Mouse (Mus musculus) MEL (cell line): ENCODE measurements around the gene Igf2bp2. TPM values are rescaled to one million over a fixed set of nuclear protein-coding genes. Genes with fewer than 3 reads are reported as not detected.

Experiments
- DNase-seq: peaks from one replicate; pipeline ENCODE4 v3.0.0; 2011; ENCODE audit warnings: low read depth, low spot score
- H3K27ac ChIP-seq: 2 replicates; pipeline ENCODE4 v1.5.1; 2012; ENCODE audit warnings: low read depth, mild to moderate bottlenecking, control low read depth, low read length, moderate library complexity; ENCODE audit not compliant: control insufficient read depth
- H3K27me3 ChIP-seq, 2 experiments: fragments of 150-350 bp in 1 of 2; sonication (generic) in 1 of 2; 2 replicates each; pipeline ENCODE4 v1.6.1; 2012; ENCODE audit warnings: low read length in 2 of 2, mild to moderate bottlenecking in 2 of 2, improper control_type of control experiment in 1 of 2, moderate library complexity in 1 of 2; ENCODE audit not compliant: insufficient read depth in 2 of 2, control insufficient read depth in 1 of 2
- H3K36me3 ChIP-seq, 2 experiments: 2 replicates each; pipeline ENCODE4 v1.6.1; 2012 to 2014; ENCODE audit warnings: low read length in 2 of 2, improper control_type of control experiment in 1 of 2, inconsistent platforms in 1 of 2, mild to moderate bottlenecking in 1 of 2; ENCODE audit not compliant: insufficient read depth in 2 of 2, control insufficient read depth in 1 of 2
- H3K4me1 ChIP-seq, 2 experiments: fragments of 150-350 bp in 1 of 2; sonication (generic) in 1 of 2; 2 replicates each; pipeline ENCODE4 v1.6.1; 2012; ENCODE audit warnings: low read length in 2 of 2, improper control_type of control experiment in 1 of 2, mild to moderate bottlenecking in 1 of 2; ENCODE audit not compliant: insufficient read depth in 2 of 2, control insufficient read depth in 1 of 2
- H3K4me3 ChIP-seq, 2 experiments: fragments of 150-350 bp in 1 of 2; sonication (generic) in 1 of 2; 2 replicates each; pipeline ENCODE4 v1.5.1; 2012; ENCODE audit warnings: low read depth in 2 of 2, low read length in 2 of 2, mild to moderate bottlenecking in 2 of 2, moderate library complexity in 2 of 2, control low read depth in 1 of 2, improper control_type of control experiment in 1 of 2; ENCODE audit not compliant: control insufficient read depth in 1 of 2, insufficient read depth in 1 of 2
- H3K79me2 ChIP-seq: 2 replicates; pipeline ENCODE4 v1.6.1; 2012; ENCODE audit warnings: mild to moderate bottlenecking, low read length, moderate library complexity; ENCODE audit not compliant: control insufficient read depth, poor library complexity, insufficient read depth
- H3K9ac ChIP-seq: 2 replicates; pipeline ENCODE4 v1.6.1; 2012; ENCODE audit warnings: low read depth, mild to moderate bottlenecking, control low read depth, low read length, moderate library complexity; ENCODE audit not compliant: control insufficient read depth, poor library complexity, severe bottlenecking
- H3K9me3 ChIP-seq: fragments of 150-350 bp; sonication (generic); replicated peaks from 2 replicates; pipeline ENCODE4 v1.6.1; 2012; ENCODE audit warnings: mild to moderate bottlenecking, low read length, improper control_type of control experiment, moderate library complexity; ENCODE audit not compliant: insufficient read depth
- BHLHE40 ChIP-seq: IDR thresholded peaks from 2 replicates; pipeline ENCODE4 v1.6.1; 2012; ENCODE audit warnings: low read depth, mild to moderate bottlenecking, inconsistent platforms, low read length, improper control_type of control experiment, borderline replicate concordance
- CHD1 ChIP-seq: IDR thresholded peaks from 2 replicates; pipeline ENCODE4 v1.6.1; 2012; ENCODE audit warnings: low read depth, mild to moderate bottlenecking, inconsistent platforms, low read length, improper control_type of control experiment
- CHD2 ChIP-seq: IDR thresholded peaks from 2 replicates; pipeline ENCODE4 v1.6.1; 2011; ENCODE audit warnings: low read length, improper control_type of control experiment
- CTCF ChIP-seq, 3 experiments: IDR thresholded peaks in 2 of 3; conservative IDR thresholded peaks in 1 of 3; 2 replicates each; pipeline ENCODE4 v1.5.1; 2011 to 2012; ENCODE audit warnings: low read length in 3 of 3, low read depth in 2 of 3, mild to moderate bottlenecking in 2 of 3, improper control_type of control experiment in 1 of 3, inconsistent platforms in 1 of 3, mixed read lengths in 1 of 3, moderate library complexity in 1 of 3; ENCODE audit not compliant: control insufficient read depth in 1 of 3, insufficient read depth in 1 of 3, poor library complexity in 1 of 3, severe bottlenecking in 1 of 3
- E2F4 ChIP-seq: IDR thresholded peaks from 2 replicates; pipeline ENCODE4 v1.6.1; 2011; ENCODE audit warnings: low read depth, low read length, improper control_type of control experiment, borderline replicate concordance
- ELF1 ChIP-seq: IDR thresholded peaks from 2 replicates; pipeline ENCODE4 v1.6.1; 2014; ENCODE audit warnings: low read depth, mild to moderate bottlenecking, inconsistent platforms, low read length, improper control_type of control experiment, moderate library complexity
- EP300 ChIP-seq, 2 experiments: IDR thresholded peaks; 2 replicates each; pipeline ENCODE4 v1.6.1; 2011; ENCODE audit warnings: improper control_type of control experiment in 2 of 2, low read length in 2 of 2, low read depth in 1 of 2, mild to moderate bottlenecking in 1 of 2
- ETS1 ChIP-seq: IDR thresholded peaks from 2 replicates; pipeline ENCODE4 v1.6.1; 2012; ENCODE audit warnings: low read depth, mild to moderate bottlenecking, inconsistent platforms, low read length, improper control_type of control experiment, moderate library complexity
- GABPA ChIP-seq: IDR thresholded peaks from 2 replicates; pipeline ENCODE4 v1.6.1; 2012; ENCODE audit warnings: low read depth, mild to moderate bottlenecking, inconsistent platforms, low read length, improper control_type of control experiment, moderate library complexity
- HCFC1 ChIP-seq: IDR thresholded peaks from 2 replicates; pipeline ENCODE4 v1.6.1; 2012; ENCODE audit warnings: low read depth, mild to moderate bottlenecking, inconsistent platforms, low read length, improper control_type of control experiment, moderate library complexity
- JUND ChIP-seq: IDR thresholded peaks from 2 replicates; pipeline ENCODE4 v1.6.1; 2011; ENCODE audit warnings: low read depth, mild to moderate bottlenecking, improper control_type of control experiment, low read length
- KAT2A ChIP-seq: conservative IDR thresholded peaks from 2 replicates; pipeline ENCODE4 v1.6.1; 2012; ENCODE audit warnings: low read depth, low read length, improper control_type of control experiment, inconsistent platforms
- MAFK ChIP-seq: IDR thresholded peaks from 2 replicates; pipeline ENCODE4 v1.6.1; 2011; ENCODE audit warnings: low read depth, mild to moderate bottlenecking, low read length, improper control_type of control experiment, borderline replicate concordance
- MAZ ChIP-seq: IDR thresholded peaks from 2 replicates; pipeline ENCODE4 v1.6.1; 2012; ENCODE audit warnings: low read depth, mild to moderate bottlenecking, inconsistent platforms, low read length, improper control_type of control experiment
- MEF2A ChIP-seq: IDR thresholded peaks from 2 replicates; pipeline ENCODE4 v1.6.1; 2014; ENCODE audit warnings: low read depth, mild to moderate bottlenecking, inconsistent platforms, low read length, improper control_type of control experiment; ENCODE audit not compliant: poor library complexity, insufficient replicate concordance, severe bottlenecking; ENCODE audit errors: extremely low read depth
- MXI1 ChIP-seq: IDR thresholded peaks from 2 replicates; pipeline ENCODE4 v1.6.1; 2011; ENCODE audit warnings: mild to moderate bottlenecking, low read depth, low read length, improper control_type of control experiment
- MYB ChIP-seq: IDR thresholded peaks from 2 replicates; pipeline ENCODE4 v1.6.1; 2011; ENCODE audit warnings: mild to moderate bottlenecking, low read depth, low read length, improper control_type of control experiment
- MYC ChIP-seq: IDR thresholded peaks from 2 replicates; pipeline ENCODE4 v1.6.1; 2011; ENCODE audit warnings: low read depth, mild to moderate bottlenecking, low read length, improper control_type of control experiment, moderate library complexity
- NELFE ChIP-seq: IDR thresholded peaks from 2 replicates; pipeline ENCODE4 v1.6.1; 2011; ENCODE audit warnings: low read depth, low read length, improper control_type of control experiment
- NRF1 ChIP-seq: IDR thresholded peaks from 2 replicates; pipeline ENCODE4 v1.6.1; 2014; ENCODE audit warnings: low read depth, mild to moderate bottlenecking, inconsistent platforms, low read length, improper control_type of control experiment, moderate library complexity; ENCODE audit not compliant: poor library complexity, insufficient read depth, severe bottlenecking
- POLR2A ChIP-seq, 2 experiments: IDR thresholded peaks; 2 replicates each; pipeline ENCODE4 v1.6.1; 2011 to 2012; ENCODE audit warnings: low read length in 2 of 2, mild to moderate bottlenecking in 2 of 2, control low read depth in 1 of 2, improper control_type of control experiment in 1 of 2, low read depth in 1 of 2, moderate library complexity in 1 of 2; ENCODE audit not compliant: control insufficient read depth in 1 of 2, insufficient read depth in 1 of 2, poor library complexity in 1 of 2
- POLR2AphosphoS5 ChIP-seq: IDR thresholded peaks from 2 replicates; pipeline ENCODE4 v1.6.1; 2012; ENCODE audit warnings: low read depth, borderline replicate concordance, mild to moderate bottlenecking, inconsistent platforms, low read length, moderate library complexity, mixed read lengths
- RAD21 ChIP-seq: IDR thresholded peaks from 2 replicates; pipeline ENCODE4 v1.6.1; 2011; ENCODE audit warnings: mild to moderate bottlenecking, low read depth, low read length, improper control_type of control experiment
- RCOR1 ChIP-seq: IDR thresholded peaks from 2 replicates; pipeline ENCODE4 v1.6.1; 2012; ENCODE audit warnings: low read depth, mild to moderate bottlenecking, inconsistent platforms, low read length, improper control_type of control experiment
- SIN3A ChIP-seq: IDR thresholded peaks from 2 replicates; pipeline ENCODE4 v1.6.1; 2012; ENCODE audit warnings: low read length, improper control_type of control experiment, inconsistent platforms
- SMC3 ChIP-seq: IDR thresholded peaks from 2 replicates; pipeline ENCODE4 v1.6.1; 2011; ENCODE audit warnings: low read depth, low read length, improper control_type of control experiment
- TAL1 ChIP-seq: IDR thresholded peaks from 2 replicates; pipeline ENCODE4 v1.6.1; 2012; ENCODE audit warnings: mild to moderate bottlenecking, inconsistent platforms, low read length, moderate library complexity, mixed read lengths
- TBP ChIP-seq: IDR thresholded peaks from 2 replicates; pipeline ENCODE4 v1.8.0; 2011; ENCODE audit warnings: low read depth, low read length, improper control_type of control experiment
- TCF12 ChIP-seq: IDR thresholded peaks from 2 replicates; pipeline ENCODE4 v1.6.1; 2014; ENCODE audit warnings: low read depth, mild to moderate bottlenecking, inconsistent platforms, low read length, improper control_type of control experiment, moderate library complexity
- UBTF ChIP-seq: IDR thresholded peaks from 2 replicates; pipeline ENCODE4 v1.6.1; 2012; ENCODE audit warnings: low read depth, mild to moderate bottlenecking, inconsistent platforms, low read length, improper control_type of control experiment, moderate library complexity, borderline replicate concordance; ENCODE audit not compliant: insufficient read depth
- USF1 ChIP-seq: IDR thresholded peaks from 2 replicates; pipeline ENCODE4 v1.6.1; 2014; ENCODE audit warnings: low read depth, mild to moderate bottlenecking, inconsistent platforms, low read length, improper control_type of control experiment, moderate library complexity
- USF2 ChIP-seq, 2 experiments: IDR thresholded peaks; 2 replicates each; pipeline ENCODE4 v1.6.1; 2011 to 2012; ENCODE audit warnings: improper control_type of control experiment in 2 of 2, low read length in 2 of 2, borderline replicate concordance in 1 of 2, inconsistent platforms in 1 of 2, low read depth in 1 of 2, mild to moderate bottlenecking in 1 of 2; ENCODE audit not compliant: insufficient read depth in 1 of 2
- ZC3H11A ChIP-seq: IDR thresholded peaks from 2 replicates; pipeline ENCODE4 v1.6.1; 2012; ENCODE audit warnings: low read depth, mild to moderate bottlenecking, inconsistent platforms, low read length, improper control_type of control experiment
- ZKSCAN1 ChIP-seq: IDR thresholded peaks from 2 replicates; pipeline ENCODE4 v1.6.1; 2012; ENCODE audit warnings: low read depth, mild to moderate bottlenecking, inconsistent platforms, low read length, improper control_type of control experiment, moderate library complexity
- ZMIZ1 ChIP-seq: IDR thresholded peaks from 2 replicates; pipeline ENCODE4 v1.6.1; 2012; ENCODE audit warnings: low read depth, mild to moderate bottlenecking, inconsistent platforms, low read length, improper control_type of control experiment, moderate library complexity
- ZNF384 ChIP-seq: IDR thresholded peaks from 2 replicates; pipeline ENCODE4 v1.6.1; 2012; ENCODE audit warnings: low read depth, mild to moderate bottlenecking, inconsistent platforms, low read length, improper control_type of control experiment
- polyA plus RNA-seq, 2 experiments: library from polyadenylated mRNA; stranded (reverse) in 1 of 2; unstranded in 1 of 2; fragments of >175 nt in 1 of 2; fragments of >200 nt in 1 of 2; gene quantifications; 2 replicates each; pipeline versions ENCODE4 v1.2.1 to v1.2.4; 2012; ENCODE audit warnings: low replicate concordance in 2 of 2, low read depth in 1 of 2; ENCODE audit not compliant: insufficient read length in 2 of 2, insufficient read depth in 1 of 2, missing spikeins in 1 of 2
- total RNA-seq: library from RNA; depleted of rRNA; stranded (reverse); fragments of 300-350 nt; gene quantifications from 2 replicates; pipeline ENCODE4 v1.2.3, GENCODE M21; 2012

Gene Igf2bp2
- total and polyA plus RNA-seq, 3 experiments: 0.23 to 0.86 TPM; not detected in 1

DNA sequence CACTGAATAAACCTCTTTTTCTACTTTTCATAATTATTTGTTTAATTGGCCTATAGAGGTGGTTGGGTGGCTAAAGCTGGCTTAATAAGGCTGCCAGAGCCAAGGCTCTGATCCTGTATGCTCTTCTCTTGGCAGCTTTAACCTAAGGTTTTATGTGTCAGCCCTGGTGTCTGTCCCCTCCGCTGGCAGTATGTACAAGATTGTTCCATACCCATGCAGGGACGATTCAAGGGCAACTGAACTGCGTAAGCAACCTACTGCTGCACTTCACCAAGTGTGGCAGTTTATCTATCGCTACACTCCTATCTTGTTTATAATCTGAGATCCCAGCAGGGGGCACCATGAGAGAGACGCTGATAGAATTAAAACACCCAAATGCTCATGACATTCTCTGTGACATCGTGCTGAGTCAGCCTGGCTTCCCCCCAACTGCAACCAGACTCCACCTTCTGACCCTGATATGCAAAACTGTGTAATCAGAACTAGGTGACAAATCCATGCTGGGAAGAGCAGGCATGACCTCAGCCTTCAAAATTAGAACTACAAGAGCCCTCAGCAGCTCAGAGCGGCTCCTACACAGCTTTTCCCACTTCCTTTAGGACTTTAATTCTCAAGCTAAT lies 55.1 kb downstream of the Igf2bp2 start:
- peak; percentile 71 for DNase-seq
- no peak overlapping the region for H3K4me3 ChIP-seq
- peaks cover 0 to 1% of the 10 kb centered on the region in 2 experiments; a peak in 3 of 4 replicates for H3K27me3 ChIP-seq
- H3K9ac ChIP-seq: no peak overlapping the region
- H3K27ac ChIP-seq: no peak overlapping the region
- H3K79me2 ChIP-seq: no peaks in the 10 kb centered on the region
- H3K9me3 ChIP-seq: no peaks in the 10 kb centered on the region
- 0 out of 4 replicates have a peak, but pooled peaks cover 0 to 5% of the 10 kb centered on the region in 2 experiments for H3K4me1 ChIP-seq
- peaks cover 0 to 3% of the 10 kb centered on the region in 2 experiments; a peak in 2 of 4 replicates for H3K36me3 ChIP-seq
- no peak for TF ChIP-seq MYC
- no peak for TF ChIP-seq GABPA
- TF ChIP-seq UBTF: no peak
- no peak for TF ChIP-seq MYB
- TF ChIP-seq CTCF (IDR thresholded peaks at IDR 0.05 in 2 of 3, conservative IDR thresholded peaks at IDR 0.05 in 1 of 3; ENCODE audit: control insufficient read depth in 1 of 3, insufficient read depth in 1 of 3, low read depth in 2 of 3, low read length in 3 of 3, poor library complexity in 1 of 3, severe bottlenecking in 1 of 3): peak in 1 of 3 experiments; percentile 18; a peak in 1 of 6 replicates
- no peak for TF ChIP-seq CHD2
- TF ChIP-seq USF1: no peak
- no peak for TF ChIP-seq MAZ
- TF ChIP-seq SIN3A: no peak
- TF ChIP-seq CHD1: no peak
- no peak for TF ChIP-seq KAT2A
- no peak for TF ChIP-seq NRF1
- TF ChIP-seq ETS1: peak; percentile 76
- TF ChIP-seq JUND: no peak
- no peak for TF ChIP-seq ELF1
- no peak for TF ChIP-seq ZMIZ1
- peak in 1 of 2 experiments; percentile 35; a peak in 2 of 4 replicates for TF ChIP-seq EP300 (IDR thresholded peaks at IDR 0.05; ENCODE audit: low read depth in 1 of 2, low read length in 2 of 2)
- no peak for TF ChIP-seq NELFE
- TF ChIP-seq HCFC1: no peak
- TF ChIP-seq MAFK: peak; percentile 83; the same call in 1 of the 2 replicates
- no peak for TF ChIP-seq E2F4
- no peak for TF ChIP-seq ZNF384
- no peak for TF ChIP-seq TAL1
- TF ChIP-seq TCF12: no peak
- no peak for TF ChIP-seq MEF2A
- TF ChIP-seq USF2 (IDR thresholded peaks at IDR 0.05; ENCODE audit: borderline replicate concordance in 1 of 2, insufficient read depth in 1 of 2, low read depth in 1 of 2, low read length in 2 of 2): no peak
- TF ChIP-seq BHLHE40: no peak
- TF ChIP-seq MXI1: peak; percentile 45; the same call in 1 of the 2 replicates
- no peak for TF ChIP-seq TBP
- no peak for TF ChIP-seq ZC3H11A
- TF ChIP-seq ZKSCAN1: no peak
- peak; percentile 5; the same call in 1 of the 2 replicates for TF ChIP-seq RAD21
- TF ChIP-seq RCOR1: peak; percentile 80
- no peak for TF ChIP-seq POLR2AphosphoS5
- TF ChIP-seq POLR2A (IDR thresholded peaks at IDR 0.05; ENCODE audit: control insufficient read depth in 1 of 2, insufficient read depth in 1 of 2, low read depth in 1 of 2, low read length in 2 of 2, poor library complexity in 1 of 2): no peak
- TF ChIP-seq SMC3: no peak
